Mouse (Mus musculus): ENCODE data around the gene Arv1. TPM values are rescaled to one million over a fixed set of nuclear protein-coding genes. Genes with fewer than 3 reads are reported as not detected.

Gene Arv1
- polyA plus RNA-seq, 2 experiments, result 4.2 to 6.0 TPM

GRCm38 (mm10) chr8:124782431-124782830 lies 60.5 kb downstream of the Arv1 start:
- Histone ChIP-seq H3K9me3 (ENCODE audit: control insufficient read depth, low read length) (no peaks in the 10 kb centered on the region), H3K9ac (replicated peaks) (no peak overlapping the region), H3K36me3 (replicated peaks; ENCODE audit: control insufficient read depth, insufficient read depth, low read depth) (no peaks in the 10 kb centered on the region), H3K27ac (no peak overlapping the region), H3K27me3 (ENCODE audit: control insufficient read depth, insufficient read depth, low read length) (no peaks in the 10 kb centered on the region), H3K4me3 (ENCODE audit: insufficient read depth in 1 of 2, low read depth in 2 of 2, low read length in 2 of 2) (no peak overlapping the region), H3K4me2 (ENCODE audit: low read depth) (no peak overlapping the region), H3K4me1 (replicated peaks; ENCODE audit: control insufficient read depth in 2 of 2, insufficient read depth in 2 of 2, low read length in 1 of 2) (no peaks in the 10 kb centered on the region)
- no peak for DNase-seq (ENCODE audit: low read depth in 3 of 3, low spot score in 3 of 3)
- 53% methylated on average over 3 of the region's 3 CpGs for WGBS (ENCODE audit: insufficient replicate concordance)
- TF ChIP-seq EP300 (IDR thresholded peaks at IDR 0.05; ENCODE audit: low read depth), result no peak
- no peak for TF ChIP-seq CTCF (IDR thresholded peaks at IDR 0.05; ENCODE audit: low read depth)
- no peak for ATAC-seq (ENCODE audit: insufficient read depth)

- no peak overlapping the region for H3K9ac ChIP-seq (replicated peaks)
- 77% methylated on average over 15 of the region's 15 CpGs for WGBS (ENCODE audit: insufficient replicate concordance)
- no peaks in the 10 kb centered on the region for H3K4me1 ChIP-seq (replicated peaks; ENCODE audit: control insufficient read depth in 2 of 2, insufficient read depth in 2 of 2, low read length in 1 of 2)
- no peaks in the 10 kb centered on the region for H3K36me3 ChIP-seq (replicated peaks; ENCODE audit: control insufficient read depth, insufficient read depth, low read depth)
- no peak overlapping the region for H3K4me3 ChIP-seq (ENCODE audit: insufficient read depth in 1 of 2, low read depth in 2 of 2, low read length in 2 of 2)
- no peaks in the 10 kb centered on the region for H3K9me3 ChIP-seq (ENCODE audit: control insufficient read depth, low read length)
- no peak overlapping the region for H3K4me2 ChIP-seq (ENCODE audit: low read depth)
- ATAC-seq (ENCODE audit: insufficient read depth) (no peak), DNase-seq (ENCODE audit: low read depth in 3 of 3, low spot score in 3 of 3) (no peak)
- no peaks in the 10 kb centered on the region for H3K27me3 ChIP-seq (ENCODE audit: control insufficient read depth, insufficient read depth, low read length)
- TF ChIP-seq EP300 (IDR thresholded peaks at IDR 0.05; ENCODE audit: low read depth) (no peak), CTCF (IDR thresholded peaks at IDR 0.05; ENCODE audit: low read depth) (no peak)
- no peak overlapping the region for H3K27ac ChIP-seq
Observed at GRCm38 (mm10) chr8:124783228-124783627, 61.3 kb downstream of the Arv1 start.

Other genes with a start within 250 kb of the Arv1 start
- 7.4 and 10.0 TPM in 2 replicates for gene Cog2, start 201.4 kb upstream of the Arv1 start, polyA plus RNA-seq (2012; rRNA removed)
- gene Cog2, start 201.4 kb upstream of the Arv1 start, polyA plus RNA-seq (2014; fragmentation: Nextera tagmentation; extraction: Ambion mirVana), result 15.0 and 16.9 TPM in 2 replicates
- gene Agt, start 152.4 kb upstream of the Arv1 start, polyA plus RNA-seq (2012; rRNA removed), result 63.3 and 73.0 TPM in 2 replicates
- gene Agt, start 152.4 kb upstream of the Arv1 start, polyA plus RNA-seq (2014; fragmentation: Nextera tagmentation; extraction: Ambion mirVana), result 94.2 and 94.5 TPM in 2 replicates
- gene Capn9, start 146.0 kb upstream of the Arv1 start, polyA plus RNA-seq (2012; rRNA removed), result not detected in 2 replicates
- not detected in 2 replicates for gene Capn9, start 146.0 kb upstream of the Arv1 start, polyA plus RNA-seq (2014; fragmentation: Nextera tagmentation; extraction: Ambion mirVana)
- 8.2 and 8.7 TPM in 2 replicates for gene 2310022B05Rik, start 58.8 kb upstream of the Arv1 start, polyA plus RNA-seq (2012; rRNA removed)
- 5.5 and 7.7 TPM in 2 replicates for gene 2310022B05Rik, start 58.8 kb upstream of the Arv1 start, polyA plus RNA-seq (2014; fragmentation: Nextera tagmentation; extraction: Ambion mirVana)
- gene Ttc13, start 156 bp upstream of the Arv1 start, polyA plus RNA-seq (2012; rRNA removed), result 7.3 and 12.0 TPM in 2 replicates
- 18.3 and 19.4 TPM in 2 replicates for gene Ttc13, start 156 bp upstream of the Arv1 start, polyA plus RNA-seq (2014; fragmentation: Nextera tagmentation; extraction: Ambion mirVana)
- gene Fam89a, start 29.7 kb downstream of the Arv1 start, polyA plus RNA-seq (2012; rRNA removed), result 2.0 and 2.2 TPM in 2 replicates
- gene Fam89a, start 29.7 kb downstream of the Arv1 start, polyA plus RNA-seq (2014; fragmentation: Nextera tagmentation; extraction: Ambion mirVana), result 2.5 and 2.7 TPM in 2 replicates
- 0.03 and 0.11 TPM in 2 replicates for gene Trim67, start 71.0 kb downstream of the Arv1 start, polyA plus RNA-seq (2012; rRNA removed)
- gene Trim67, start 71.0 kb downstream of the Arv1 start, polyA plus RNA-seq (2014; fragmentation: Nextera tagmentation; extraction: Ambion mirVana), result 0.03 and 0.05 TPM in 2 replicates
- 23.3 and 35.7 TPM in 2 replicates for gene Gnpat, start 140.9 kb downstream of the Arv1 start, polyA plus RNA-seq (2012; rRNA removed)
- 39.0 and 39.6 TPM in 2 replicates for gene Gnpat, start 140.9 kb downstream of the Arv1 start, polyA plus RNA-seq (2014; fragmentation: Nextera tagmentation; extraction: Ambion mirVana)
- gene 2810004N23Rik, start 141.0 kb downstream of the Arv1 start, polyA plus RNA-seq (2012; rRNA removed), result 8.9 and 13.5 TPM in 2 replicates
- 17.9 and 18.2 TPM in 2 replicates for gene 2810004N23Rik, start 141.0 kb downstream of the Arv1 start, polyA plus RNA-seq (2014; fragmentation: Nextera tagmentation; extraction: Ambion mirVana)
- 2.6 and 3.7 TPM in 2 replicates for gene Exoc8, start 175.6 kb downstream of the Arv1 start, polyA plus RNA-seq (2012; rRNA removed)
- gene Exoc8, start 175.6 kb downstream of the Arv1 start, polyA plus RNA-seq (2014; fragmentation: Nextera tagmentation; extraction: Ambion mirVana), result 2.4 and 2.6 TPM in 2 replicates
- 4.8 and 7.0 TPM in 2 replicates for gene Sprtn, start 175.7 kb downstream of the Arv1 start, polyA plus RNA-seq (2012; rRNA removed)
- gene Sprtn, start 175.7 kb downstream of the Arv1 start, polyA plus RNA-seq (2014; fragmentation: Nextera tagmentation; extraction: Ambion mirVana), result 4.9 and 5.0 TPM in 2 replicates
- 4.2 and 5.5 TPM in 2 replicates for gene Egln1, start 227.2 kb downstream of the Arv1 start, polyA plus RNA-seq (2012; rRNA removed)
- 3.3 and 3.9 TPM in 2 replicates for gene Egln1, start 227.2 kb downstream of the Arv1 start, polyA plus RNA-seq (2014; fragmentation: Nextera tagmentation; extraction: Ambion mirVana)